Mouse (Mus musculus) lung, adult 2 months (tissue): ENCODE data around the gene Arhgap6.

ENCODE experiments used
- CTCF ChIP-seq: fragments of 200-500 bp; IDR thresholded peaks from 2 replicates; pipeline ENCODE4 v1.5.1; 2011; ENCODE audit warnings: mild to moderate bottlenecking, low read length, control low read depth; ENCODE audit not compliant: insufficient read depth
- POLR2A ChIP-seq: fragments of 200-500 bp; IDR thresholded peaks from 2 replicates; pipeline ENCODE4 v1.6.1; 2011; ENCODE audit warnings: low read depth, mild to moderate bottlenecking, control low read depth, low read length, borderline replicate concordance; ENCODE audit errors: extremely low read depth

GRCm38 (mm10) chrX:169053907-169054476, 259.1 kb downstream of the Arhgap6 start:
- no peak for TF ChIP-seq CTCF
- no peak for TF ChIP-seq POLR2A
